Mouse (Mus musculus) intestine, embryonic 16.5 days (tissue): ENCODE data around the gene Mchr1. TPM values are rescaled to one million over a fixed set of nuclear protein-coding genes. Genes with fewer than 3 reads are reported as not detected.
A peak's percentile ranks its signal among the peaks of the same experiment; 100 is the strongest.

Source experiments
- ATAC-seq: fragments of 200-750 bp; cut with Nextera tagmentation; 2 replicates; pipeline ENCODE4 v1.8.0; 2017; ENCODE audit warnings: moderate TSS enrichment, moderate library complexity
- H3K27ac ChIP-seq: fragments of 300-500 bp; sonication (generic); 2 replicates; pipeline ENCODE4 v1.5.1; 2014; ENCODE audit warnings: mild to moderate bottlenecking, low read length
- H3K27me3 ChIP-seq: fragments of 300-500 bp; sonication (generic); replicated peaks from 2 replicates; pipeline ENCODE4 v1.6.1; 2014; ENCODE audit warnings: low read length, control low read depth, mixed read lengths; ENCODE audit not compliant: control insufficient read depth, insufficient read depth
- H3K36me3 ChIP-seq: fragments of 300-500 bp; sonication (generic); 2 replicates; pipeline ENCODE4 v1.6.1; 2014; ENCODE audit warnings: low read length, control low read depth; ENCODE audit not compliant: control insufficient read depth, insufficient read depth
- H3K4me1 ChIP-seq: fragments of 300-500 bp; sonication (generic); 2 replicates; pipeline ENCODE4 v1.6.1; 2014; ENCODE audit warnings: low read length, control low read depth, mixed read lengths; ENCODE audit not compliant: control insufficient read depth, insufficient read depth
- H3K4me2 ChIP-seq: fragments of 300-500 bp; sonication (generic); 2 replicates; pipeline ENCODE4 v1.6.1; 2014; ENCODE audit warnings: low read depth, low read length, control low read depth
- H3K4me3 ChIP-seq: fragments of 300-500 bp; sonication (generic); 2 replicates; pipeline ENCODE4 v1.5.1; 2014; ENCODE audit warnings: mild to moderate bottlenecking, low read length
- H3K9ac ChIP-seq: fragments of 300-500 bp; sonication (generic); 2 replicates; pipeline ENCODE4 v1.6.1; 2014; ENCODE audit warnings: low read depth, low read length
- H3K9me3 ChIP-seq: fragments of 300-500 bp; sonication (generic); 2 replicates; pipeline ENCODE4 v1.6.1; 2016; ENCODE audit warnings: low read length, control low read depth; ENCODE audit not compliant: control insufficient read depth
- WGBS: fragments of 180-500 bp; shearing (Covaris S2); extraction: QIAGEN DNeasy Blood & Tissue Kit; methylation state at CpG from one replicate; pipeline ENCODE4 v1.1.7; 2014; 5-methylcytosine and 5-hydroxymethylcytosine counted together
- polyA plus RNA-seq: library from polyadenylated mRNA; unstranded; fragments of >200 nt; fragmentation: Nextera tagmentation; extraction: Ambion mirVana; gene quantifications from 2 replicates; pipeline ENCODE4 v1.2.1, GENCODE M21; 2015

Mchr1 gene
- polyA plus RNA-seq, 1 experiment from 2014 or later = 0.97 TPM

DNA sequence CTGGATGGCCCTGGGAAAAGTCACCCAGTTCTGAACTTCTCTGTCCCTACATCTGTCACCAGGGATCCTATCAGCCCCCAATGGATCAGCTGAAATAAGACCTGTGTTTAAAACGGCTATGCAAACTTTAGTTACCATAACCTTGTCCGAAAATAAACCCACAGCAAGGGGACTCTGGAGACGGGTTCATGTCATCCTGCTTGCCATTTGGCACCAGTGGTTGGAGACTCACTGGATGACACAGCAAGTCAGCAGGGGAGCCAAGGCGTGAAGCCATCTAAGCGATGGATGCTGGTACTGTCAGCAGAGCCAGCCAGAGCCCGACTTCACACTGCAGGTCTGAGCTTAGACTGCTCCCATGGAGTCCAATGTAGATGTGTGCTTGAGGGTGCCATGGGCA, 13.9 kb upstream of the Mchr1 start:
- Histone ChIP-seq H3K9ac (no peak overlapping the region), H3K4me2 (no peak overlapping the region), H3K36me3 (no peaks in the 10 kb centered on the region), H3K4me3 (no peak overlapping the region), H3K27me3 (no peaks in the 10 kb centered on the region), H3K27ac (no peak overlapping the region), H3K9me3 (no peaks in the 10 kb centered on the region), H3K4me1 (no peaks in the 10 kb centered on the region)
- WGBS = 64% methylated on average over 6 of the region's 6 CpGs
- no peak for ATAC-seq

DNA sequence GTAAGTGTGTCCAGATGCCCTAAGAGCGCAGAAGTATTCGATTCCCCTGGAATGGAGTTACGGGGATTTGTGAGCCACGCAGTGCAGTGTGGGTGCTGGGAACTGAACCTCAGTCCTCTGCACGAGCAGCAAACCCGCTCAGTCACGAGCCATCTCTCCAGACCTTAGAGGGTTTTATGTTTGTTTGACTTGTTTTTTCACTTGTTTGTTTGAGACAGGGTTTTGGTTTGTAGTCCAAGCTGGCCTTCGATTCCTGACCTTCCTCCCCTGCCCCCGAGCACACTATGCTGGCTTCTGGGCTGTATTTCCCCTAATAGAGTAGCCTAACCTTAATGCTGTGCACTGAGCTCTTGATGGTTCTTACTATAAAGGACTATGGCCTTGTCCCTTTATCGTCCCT, 10.3 kb upstream of the Mchr1 start:
- no peak overlapping the region for H3K4me3 ChIP-seq
- no peaks in the 10 kb centered on the region for H3K27me3 ChIP-seq
- 88% methylated on average over 10 of the region's 10 CpGs for WGBS
- H3K36me3 ChIP-seq = no peaks in the 10 kb centered on the region
- no peak overlapping the region for H3K9ac ChIP-seq
- H3K27ac ChIP-seq = no peak overlapping the region
- no peaks in the 10 kb centered on the region for H3K9me3 ChIP-seq
- no peak for ATAC-seq
- H3K4me2 ChIP-seq = no peak overlapping the region
- H3K4me1 ChIP-seq = no peaks in the 10 kb centered on the region; the same call in 1 of the 2 replicates

DNA sequence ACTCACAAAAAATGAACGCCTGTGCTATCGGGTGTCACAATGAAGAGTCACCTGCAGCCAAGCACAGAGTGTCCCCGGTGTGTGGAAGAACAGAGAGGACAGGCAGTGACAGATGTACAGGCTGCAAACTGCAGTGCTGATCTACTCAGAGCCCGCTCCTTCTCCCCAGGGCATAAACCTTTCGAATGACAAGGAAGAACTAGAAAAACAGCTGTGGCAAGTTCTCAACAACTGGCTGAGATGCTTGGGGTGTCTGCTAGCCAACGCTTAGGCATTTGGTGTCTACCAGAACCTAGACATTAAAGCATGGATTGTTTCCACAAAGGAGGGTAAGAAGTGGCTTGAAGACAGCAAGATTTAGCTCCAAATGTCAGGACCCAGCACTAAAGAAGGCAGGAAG, 9.6 kb upstream of the Mchr1 start:
- no peaks in the 10 kb centered on the region for H3K9me3 ChIP-seq
- no peak for ATAC-seq
- H3K9ac ChIP-seq = no peak overlapping the region
- peaks cover under 1% of the 10 kb centered on the region; the same call in 1 of the 2 replicates for H3K4me1 ChIP-seq
- no peak overlapping the region for H3K4me3 ChIP-seq
- no peak overlapping the region for H3K4me2 ChIP-seq
- no peaks in the 10 kb centered on the region for H3K27me3 ChIP-seq
- 80% methylated on average over 6 of the region's 6 CpGs for WGBS
- H3K36me3 ChIP-seq = no peaks in the 10 kb centered on the region
- H3K27ac ChIP-seq = no peak overlapping the region

GRCm38 (mm10) chr15:81226796-81227195, 8.5 kb upstream of the Mchr1 start:
- Histone ChIP-seq H3K9ac (no peak overlapping the region), H3K27ac (no peak overlapping the region), H3K4me2 (no peak overlapping the region), H3K36me3 (no peaks in the 10 kb centered on the region), H3K4me1 (peaks cover 3% of the 10 kb centered on the region; the same call in 1 of the 2 replicates), H3K9me3 (no peaks in the 10 kb centered on the region), H3K27me3 (no peaks in the 10 kb centered on the region), H3K4me3 (no peak overlapping the region)
- 73% methylated on average over 4 of the region's 4 CpGs for WGBS
- ATAC-seq = no peak

DNA sequence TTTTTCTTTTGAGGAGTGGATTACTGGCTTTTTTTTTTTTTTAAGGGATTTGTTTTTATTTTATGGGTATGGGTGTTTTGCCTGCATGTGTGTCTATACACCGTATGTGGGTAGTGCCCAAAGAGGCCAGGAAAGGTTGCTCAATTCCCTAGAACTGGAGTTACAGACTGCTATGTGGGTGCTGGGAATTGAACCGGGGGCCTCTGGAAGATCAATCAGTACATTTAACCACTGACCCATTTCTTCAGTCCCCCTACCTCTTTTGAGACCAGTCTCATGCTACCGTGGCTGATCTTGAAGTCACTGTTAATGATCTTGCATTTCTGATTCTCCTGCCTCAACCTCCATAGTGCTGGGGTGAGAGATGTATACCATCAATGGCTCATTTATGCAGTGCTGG, 8.0 kb upstream of the Mchr1 start:
- no peak overlapping the region for H3K4me2 ChIP-seq
- no peak overlapping the region for H3K9ac ChIP-seq
- 92% methylated on average over 3 of the region's 3 CpGs for WGBS
- peaks cover 3% of the 10 kb centered on the region; the same call in 1 of the 2 replicates for H3K4me1 ChIP-seq
- no peaks in the 10 kb centered on the region for H3K9me3 ChIP-seq
- no peaks in the 10 kb centered on the region for H3K36me3 ChIP-seq
- no peak overlapping the region for H3K27ac ChIP-seq
- H3K27me3 ChIP-seq = no peaks in the 10 kb centered on the region
- no peak overlapping the region for H3K4me3 ChIP-seq
- no peak for ATAC-seq

- Histone ChIP-seq H3K4me2 (no peak overlapping the region), H3K9ac (no peak overlapping the region), H3K27ac (no peak overlapping the region), H3K36me3 (no peaks in the 10 kb centered on the region), H3K27me3 (no peaks in the 10 kb centered on the region), H3K4me3 (no peak overlapping the region), H3K4me1 (peaks cover 3% of the 10 kb centered on the region; the same call in 1 of the 2 replicates), H3K9me3 (no peaks in the 10 kb centered on the region)
- no peak for ATAC-seq
- WGBS = 93% methylated on average over 3 of the region's 3 CpGs
Measured at GRCm38 (mm10) chr15:81228258-81228657, 7.0 kb upstream of the Mchr1 start.

DNA sequence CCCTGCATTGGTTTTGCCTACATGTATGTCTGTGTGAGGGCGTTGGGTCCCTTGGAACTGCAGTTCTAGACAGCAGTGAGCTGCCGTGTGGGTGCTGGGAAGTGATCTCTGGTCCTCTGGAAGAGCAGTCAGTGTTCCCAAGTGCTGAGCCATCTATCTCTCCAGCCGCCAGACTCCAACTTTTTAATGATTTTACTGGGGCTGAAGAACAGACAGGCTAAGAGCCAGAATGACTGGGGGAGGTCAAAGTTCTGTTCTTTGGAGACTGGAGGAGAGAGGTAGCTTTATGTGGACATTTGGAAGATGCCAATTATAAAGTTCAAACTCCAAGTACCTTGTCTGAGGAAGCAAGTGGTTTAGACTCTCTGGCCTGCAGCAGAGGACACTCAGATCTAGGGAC, 5.5 kb upstream of the Mchr1 start:
- H3K9me3 ChIP-seq = no peaks in the 10 kb centered on the region
- no peaks in the 10 kb centered on the region for H3K36me3 ChIP-seq
- no peak overlapping the region for H3K4me2 ChIP-seq
- no peak overlapping the region for H3K27ac ChIP-seq
- 0 out of 2 replicates have a peak, but pooled peaks have one; percentile 36 for ATAC-seq
- H3K4me1 ChIP-seq = peaks cover 3% of the 10 kb centered on the region; the same call in 1 of the 2 replicates
- H3K9ac ChIP-seq = no peak overlapping the region
- no peak overlapping the region for H3K4me3 ChIP-seq
- H3K27me3 ChIP-seq = no peaks in the 10 kb centered on the region
- 62% methylated on average over 3 of the region's 3 CpGs for WGBS

GRCm38 (mm10) chr15:81231325-81231724, 4.0 kb upstream of the Mchr1 start:
- no peak for ATAC-seq
- H3K4me3 ChIP-seq = no peak overlapping the region
- peaks cover 15% of the 10 kb centered on the region for H3K4me1 ChIP-seq
- H3K27ac ChIP-seq = no peak overlapping the region
- no peak overlapping the region for H3K4me2 ChIP-seq
- H3K27me3 ChIP-seq = no peaks in the 10 kb centered on the region
- H3K9ac ChIP-seq = no peak overlapping the region
- no peaks in the 10 kb centered on the region for H3K9me3 ChIP-seq
- H3K36me3 ChIP-seq = no peaks in the 10 kb centered on the region
- WGBS = 78% methylated on average over 7 of the region's 7 CpGs

DNA sequence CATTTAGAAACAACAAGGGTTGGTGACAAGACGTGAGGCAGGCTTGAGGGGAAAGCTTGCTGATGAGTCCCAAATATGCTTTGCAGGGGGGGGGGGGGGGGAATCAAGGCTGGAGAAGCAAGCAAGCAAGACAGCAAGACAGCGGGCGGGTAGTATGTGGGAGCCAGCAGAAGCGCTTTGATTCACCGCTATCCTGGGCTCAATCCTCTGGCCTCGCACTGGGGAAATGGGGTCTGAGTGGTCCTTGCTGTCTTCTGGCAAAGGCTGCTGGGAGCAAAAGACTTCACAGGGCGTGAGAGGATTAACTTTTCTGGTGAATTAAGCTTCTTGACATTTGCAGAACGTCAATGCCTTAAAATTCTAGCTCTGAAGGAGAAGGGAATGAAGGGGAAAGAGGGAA, 763 bp downstream of the Mchr1 start:
- H3K9me3 ChIP-seq = no peaks in the 10 kb centered on the region
- H3K27ac ChIP-seq = no peak overlapping the region
- peak overlapping the region; percentile 58; the same call in 1 of the 2 replicates for H3K9ac ChIP-seq
- peaks cover 13% of the 10 kb centered on the region; the same call in 1 of the 2 replicates for H3K4me1 ChIP-seq
- ATAC-seq = peak; percentile 19; the same call in 1 of the 2 replicates
- H3K27me3 ChIP-seq = peaks cover 4% of the 10 kb centered on the region; the same call in 1 of the 2 replicates
- H3K36me3 ChIP-seq = no peaks in the 10 kb centered on the region
- WGBS = 9% methylated on average over 8 of the region's 8 CpGs
- H3K4me2 ChIP-seq = peak overlapping the region; percentile 74
- H3K4me3 ChIP-seq = peak overlapping the region; percentile 47

- no peak overlapping the region for H3K27ac ChIP-seq
- no peaks in the 10 kb centered on the region for H3K36me3 ChIP-seq
- peaks cover 4% of the 10 kb centered on the region; the same call in 1 of the 2 replicates for H3K27me3 ChIP-seq
- H3K9ac ChIP-seq = no peak overlapping the region
- no peak overlapping the region for H3K4me3 ChIP-seq
- ATAC-seq = no peak
- 93% methylated on average over 18 of the region's 18 CpGs for WGBS
- H3K9me3 ChIP-seq = no peaks in the 10 kb centered on the region
- peaks cover 13% of the 10 kb centered on the region; the same call in 1 of the 2 replicates for H3K4me1 ChIP-seq
- H3K4me2 ChIP-seq = no peak overlapping the region
Measured at GRCm38 (mm10) chr15:81237471-81237870, 2.2 kb downstream of the Mchr1 start.
